Mouse (Mus musculus) effector memory CD4-positive, alpha-beta T cell, adult 7 months (primary cell): ENCODE results near the gene 2610528J11Rik. TPM values are rescaled to one million over a fixed set of nuclear protein-coding genes. Genes with fewer than 3 reads are reported as not detected.

Experiments used
- polyA plus RNA-seq: library from polyadenylated mRNA; unstranded; fragments of 100-300 nt; shearing (Covaris generic); gene quantifications from one replicate; pipeline ENCODE4 v1.2.1, GENCODE M21; 2017

2610528J11Rik gene
- polyA plus RNA-seq: not detected

GRCm38 (mm10) chr4:118526408-118527334 is at the start of gene 2610528J11Rik:
Gene 2610528J11Rik, plus strand, starts transcription at chr4:118526999.

GRCm38 (mm10) chr4:118489717-118490132 is 37.1 kb upstream of the 2610528J11Rik start, which contains the start of gene Tie1:
Gene Tie1, minus strand, starts transcription at chr4:118490061.

GRCm38 (mm10) chr4:118543592-118544260 is 16.9 kb downstream of the 2610528J11Rik start, which contains the start of gene Tmem125:
Gene Tmem125, minus strand, starts transcription at chr4:118544044.

Other genes starting within 250 kb of the 2610528J11Rik start
- gene Ptprf, start 235.6 kb upstream of the 2610528J11Rik start, polyA plus RNA-seq: 0.71 TPM
- gene Szt2, start 117.7 kb upstream of the 2610528J11Rik start, polyA plus RNA-seq: 8.3 TPM
- gene Med8, start 117.7 kb upstream of the 2610528J11Rik start, polyA plus RNA-seq: 47.3 TPM
- gene Elovl1, start 98.9 kb upstream of the 2610528J11Rik start, polyA plus RNA-seq: 73.2 TPM
- gene Cdc20, start 89.6 kb upstream of the 2610528J11Rik start, polyA plus RNA-seq: 3.3 TPM
- gene Mpl, start 69.5 kb upstream of the 2610528J11Rik start, polyA plus RNA-seq: 0.22 TPM
- gene Tie1, start 36.9 kb upstream of the 2610528J11Rik start, polyA plus RNA-seq: not detected
- gene Tmem125, start 17.0 kb downstream of the 2610528J11Rik start, polyA plus RNA-seq: not detected
- gene Cfap57, start 93.8 kb downstream of the 2610528J11Rik start, polyA plus RNA-seq: not detected
- gene Ebna1bp2, start 93.8 kb downstream of the 2610528J11Rik start, polyA plus RNA-seq: 120 TPM
- gene Olfr62, start 132.0 kb downstream of the 2610528J11Rik start, polyA plus RNA-seq: not detected
- gene Olfr1342, start 165.8 kb downstream of the 2610528J11Rik start, polyA plus RNA-seq: not detected
- gene Olfr1341, start 176.5 kb downstream of the 2610528J11Rik start, polyA plus RNA-seq: 0.34 TPM
- gene Olfr1340, start 193.1 kb downstream of the 2610528J11Rik start, polyA plus RNA-seq: 0.11 TPM
- not detected for gene Olfr1339, start 205.2 kb downstream of the 2610528J11Rik start, polyA plus RNA-seq
- gene Olfr1338, start 231.7 kb downstream of the 2610528J11Rik start, polyA plus RNA-seq: not detected